Mouse (Mus musculus): ENCODE measurements at regions not wholly inside any gene's neighbourhood (a gene's known extent, or its start where the extent isn't known, plus 50 kb on each side); places are given as distances from the start of the nearest gene placed in this dataset.

DNA sequence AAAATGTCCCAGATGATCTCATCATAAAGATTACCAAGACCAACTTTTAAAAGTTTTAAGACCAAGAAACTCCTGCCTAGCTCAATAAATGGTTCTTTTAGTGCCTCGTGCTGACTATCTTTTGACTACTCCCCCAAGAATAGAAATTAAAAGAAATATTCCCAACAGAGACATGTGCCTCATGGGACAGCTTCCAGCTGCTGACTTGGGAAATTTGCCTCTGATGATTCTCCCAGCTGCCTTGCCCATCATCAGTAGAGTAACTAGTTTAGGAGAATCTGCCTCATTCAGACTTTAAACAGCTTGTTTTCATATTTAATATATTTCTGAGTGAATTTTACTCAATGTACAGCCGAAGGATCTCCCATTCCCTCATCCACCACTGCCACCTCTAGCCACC is 168.7 kb upstream of the Ntm start:
- Histone ChIP-seq H3K4me1 (ENCODE audit: control insufficient read depth, insufficient read depth, low read length) (no peaks in the 10 kb centered on the region), H3K79me2 (replicated peaks; ENCODE audit: control insufficient read depth, insufficient read depth, low read length) (no peaks in the 10 kb centered on the region), H3K27me3 (ENCODE audit: control insufficient read depth, insufficient read depth, low read length) (no peaks in the 10 kb centered on the region), H3K27ac (no peak overlapping the region), H3K36me3 (ENCODE audit: control insufficient read depth, insufficient read depth, low read length) (no peaks in the 10 kb centered on the region), H3K9ac (ENCODE audit: low read depth, low read length) (no peak overlapping the region), H3K4me3 (no peak overlapping the region)
- no peak for TF ChIP-seq EP300 (IDR thresholded peaks at IDR 0.05; ENCODE audit: insufficient read depth, low read depth, low read length)
- TF ChIP-seq POLR2A (IDR thresholded peaks at IDR 0.05; ENCODE audit: insufficient read depth, low read depth, low read length): no peak
- TF ChIP-seq CTCF (IDR thresholded peaks at IDR 0.05): no peak
- DNase-seq: no peak
- intact Hi-C loops (cut with DNase I): no loop called here
- WGBS: 71% methylated on average over 2 of the region's 2 CpGs

GRCm38 (mm10) chr9:30134303-30134702 is 171.4 kb upstream of the Ntm start:
- 72% methylated on average over 3 of the region's 3 CpGs for WGBS
- no peaks in the 10 kb centered on the region for H3K79me2 ChIP-seq (replicated peaks; ENCODE audit: control insufficient read depth, insufficient read depth, low read length)
- H3K4me3 ChIP-seq: no peak overlapping the region
- no peaks in the 10 kb centered on the region for H3K27me3 ChIP-seq (ENCODE audit: control insufficient read depth, insufficient read depth, low read length)
- no peaks in the 10 kb centered on the region for H3K36me3 ChIP-seq (ENCODE audit: control insufficient read depth, insufficient read depth, low read length)
- no peaks in the 10 kb centered on the region for H3K4me1 ChIP-seq (ENCODE audit: control insufficient read depth, insufficient read depth, low read length)
- no peak overlapping the region for H3K27ac ChIP-seq
- TF ChIP-seq EP300 (IDR thresholded peaks at IDR 0.05; ENCODE audit: insufficient read depth, low read depth, low read length): no peak
- no peak for DNase-seq
- H3K9ac ChIP-seq (ENCODE audit: low read depth, low read length): no peak overlapping the region
- intact Hi-C loops (cut with DNase I): no loop called here

- H3K4me3 ChIP-seq: no peak overlapping the region
- 0 out of 2 replicates have a peak overlapping the region, but pooled peaks have one; percentile 4 for H3K27ac ChIP-seq
- DNase-seq: peak; percentile 88 to 89
- TF ChIP-seq POLR2A (IDR thresholded peaks at IDR 0.05; ENCODE audit: insufficient read depth, low read depth, low read length): no peak
- TF ChIP-seq CTCF (IDR thresholded peaks at IDR 0.05): peak; percentile 85
- peak; percentile 61; the same call in 1 of the 2 replicates for TF ChIP-seq EP300 (IDR thresholded peaks at IDR 0.05; ENCODE audit: insufficient read depth, low read depth, low read length)
- no peaks in the 10 kb centered on the region for H3K36me3 ChIP-seq (ENCODE audit: control insufficient read depth, insufficient read depth, low read length)
- H3K27me3 ChIP-seq (ENCODE audit: control insufficient read depth, insufficient read depth, low read length): no peaks in the 10 kb centered on the region
- H3K4me1 ChIP-seq (ENCODE audit: control insufficient read depth, insufficient read depth, low read length): peaks cover 2% of the 10 kb centered on the region
- H3K9ac ChIP-seq (ENCODE audit: low read depth, low read length): no peak overlapping the region
- H3K79me2 ChIP-seq (replicated peaks; ENCODE audit: control insufficient read depth, insufficient read depth, low read length): no peaks in the 10 kb centered on the region
- 12% methylated on average over 14 of the region's 14 CpGs for WGBS
- intact Hi-C loops (cut with DNase I): loop anchor here (1.0 to 5.0 kb wide), 3 partner anchors 70 to 475 kb away; no protein-coding TSS in a partner anchor
These were observed 174.8 kb upstream of the Ntm start for GRCm38 (mm10) chr9:30137611-30138287.

DNA sequence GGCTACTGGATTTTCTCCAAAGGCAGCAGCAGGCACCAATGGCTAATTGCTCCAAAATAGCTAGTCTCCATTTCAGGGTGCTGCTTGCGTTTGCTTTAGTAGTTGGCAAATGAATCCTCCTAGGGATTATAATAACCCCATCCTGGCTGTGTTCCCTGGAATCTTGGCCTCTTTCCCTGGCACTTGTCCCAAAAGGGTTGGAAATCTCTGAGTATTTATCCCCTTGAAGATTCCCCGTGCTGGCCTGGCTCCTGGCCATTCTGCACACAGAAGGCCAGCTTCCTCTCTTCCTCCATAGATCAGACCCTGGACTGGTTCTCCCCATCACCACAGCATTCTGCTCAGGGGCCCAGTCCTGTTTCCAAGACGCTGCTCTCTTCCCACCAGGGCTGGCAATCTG is 177.2 kb upstream of the Ntm start:
- intact Hi-C loops (cut with DNase I): no loop called here
- H3K9ac ChIP-seq (ENCODE audit: low read depth, low read length): no peak overlapping the region
- H3K4me1 ChIP-seq (ENCODE audit: control insufficient read depth, insufficient read depth, low read length): peaks cover 2% of the 10 kb centered on the region
- no peaks in the 10 kb centered on the region for H3K36me3 ChIP-seq (ENCODE audit: control insufficient read depth, insufficient read depth, low read length)
- peak; percentile 65 to 66 for DNase-seq
- 5% methylated on average over 3 of the region's 3 CpGs for WGBS
- H3K79me2 ChIP-seq (replicated peaks; ENCODE audit: control insufficient read depth, insufficient read depth, low read length): no peaks in the 10 kb centered on the region
- TF ChIP-seq POLR2A (IDR thresholded peaks at IDR 0.05; ENCODE audit: insufficient read depth, low read depth, low read length) (no peak), CTCF (IDR thresholded peaks at IDR 0.05) (no peak), EP300 (IDR thresholded peaks at IDR 0.05; ENCODE audit: insufficient read depth, low read depth, low read length) (no peak)
- H3K27me3 ChIP-seq (ENCODE audit: control insufficient read depth, insufficient read depth, low read length): no peaks in the 10 kb centered on the region
- no peak overlapping the region for H3K27ac ChIP-seq
- H3K4me3 ChIP-seq: no peak overlapping the region

DNA sequence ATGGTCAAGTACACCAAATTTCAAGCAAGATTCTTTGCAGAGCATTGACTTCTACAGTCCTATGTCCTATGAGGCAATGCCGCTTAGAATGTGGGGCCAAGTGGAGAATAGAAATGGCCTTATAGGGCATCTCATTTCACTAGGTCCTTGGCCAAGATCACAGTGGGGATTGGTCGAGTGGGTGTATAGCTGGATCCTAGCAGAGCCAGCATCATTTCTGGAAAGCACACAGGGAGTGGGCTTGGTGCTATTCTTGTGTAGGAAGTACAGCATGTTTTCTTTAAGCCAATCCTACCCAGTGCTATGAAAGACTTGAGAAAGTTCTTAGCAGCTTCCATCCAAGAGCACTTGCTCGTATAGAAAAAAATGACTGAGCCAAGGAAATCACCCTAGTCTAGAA is 178.2 kb upstream of the Ntm start:
- no peaks in the 10 kb centered on the region for H3K27me3 ChIP-seq (ENCODE audit: control insufficient read depth, insufficient read depth, low read length)
- 92% methylated on average over 3 of the region's 3 CpGs for WGBS
- no peak overlapping the region for H3K4me3 ChIP-seq
- H3K4me1 ChIP-seq (ENCODE audit: control insufficient read depth, insufficient read depth, low read length): peaks cover 2% of the 10 kb centered on the region
- H3K27ac ChIP-seq: no peak overlapping the region
- H3K9ac ChIP-seq (ENCODE audit: low read depth, low read length): no peak overlapping the region
- intact Hi-C loops (cut with DNase I): no loop called here
- no peaks in the 10 kb centered on the region for H3K79me2 ChIP-seq (replicated peaks; ENCODE audit: control insufficient read depth, insufficient read depth, low read length)
- no peaks in the 10 kb centered on the region for H3K36me3 ChIP-seq (ENCODE audit: control insufficient read depth, insufficient read depth, low read length)
- TF ChIP-seq EP300 (IDR thresholded peaks at IDR 0.05; ENCODE audit: insufficient read depth, low read depth, low read length) (no peak), POLR2A (IDR thresholded peaks at IDR 0.05; ENCODE audit: insufficient read depth, low read depth, low read length) (no peak), CTCF (IDR thresholded peaks at IDR 0.05) (no peak)
- no peak for DNase-seq

- Histone ChIP-seq H3K36me3 (ENCODE audit: control insufficient read depth, insufficient read depth, low read length) (no peaks in the 10 kb centered on the region), H3K4me1 (ENCODE audit: control insufficient read depth, insufficient read depth, low read length) (peaks cover 2% of the 10 kb centered on the region), H3K27ac (no peak overlapping the region), H3K79me2 (replicated peaks; ENCODE audit: control insufficient read depth, insufficient read depth, low read length) (no peaks in the 10 kb centered on the region), H3K4me3 (no peak overlapping the region), H3K9ac (ENCODE audit: low read depth, low read length) (no peak overlapping the region), H3K27me3 (ENCODE audit: control insufficient read depth, insufficient read depth, low read length) (no peaks in the 10 kb centered on the region)
- TF ChIP-seq CTCF (IDR thresholded peaks at IDR 0.05) (no peak), POLR2A (IDR thresholded peaks at IDR 0.05; ENCODE audit: insufficient read depth, low read depth, low read length) (no peak), EP300 (IDR thresholded peaks at IDR 0.05; ENCODE audit: insufficient read depth, low read depth, low read length) (no peak)
- intact Hi-C loops (cut with DNase I): no loop called here
- no peak for DNase-seq
- WGBS: 88% methylated on average over 10 of the region's 10 CpGs
These were observed 180.0 kb upstream of the Ntm start for GRCm38 (mm10) chr9:30142806-30143458.

Data from heart, adult 2 months (tissue).